7 mouse cellular contexts compared by ENCODE assay signal in the genomic region with DNA sequence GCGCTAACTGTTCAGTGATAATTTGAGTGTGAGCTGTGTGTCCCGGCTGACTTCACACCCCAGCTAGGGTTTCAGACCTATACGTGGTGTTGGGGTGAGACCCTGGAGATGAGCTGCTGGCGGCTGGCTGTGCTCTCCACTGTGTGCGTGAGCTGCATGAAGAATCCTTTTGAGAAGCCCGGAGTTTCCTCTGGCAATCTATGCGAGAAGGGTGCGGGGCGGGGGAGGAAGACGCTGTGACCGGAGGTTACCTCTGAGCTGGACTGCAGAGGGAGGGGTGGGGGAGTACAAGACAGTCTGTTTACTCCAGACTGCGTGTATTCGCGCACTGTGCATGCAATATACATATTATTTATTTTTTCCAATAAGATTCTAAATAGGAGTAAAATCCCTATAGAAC. TPM values are rescaled to one million over a fixed set of nuclear protein-coding genes. Genes with fewer than 3 reads are reported as not detected.
A peak's percentile ranks its signal among the peaks of the same experiment; 100 is the strongest.
DNase-seq lines count a peak whose midpoint lies in the region; ATAC-seq lines count a peak whose summit lies in the region.

No protein-coding gene starts in this region.

- no peak for DNase-seq in lung, postnatal 14 days
- peak; percentile 81 for DNase-seq in forebrain, embryonic 11.5 days (ENCODE audit: low spot score)
- peak; percentile 43 to 65 for DNase-seq in heart, postnatal 36 days
- peak; percentile 65 for DNase-seq in right cerebral cortex, postnatal 4 days
- no peak for DNase-seq in thymus, postnatal 4 days

- no peak overlapping the region for H3K27ac ChIP-seq in lung, embryonic 16.5 days (ENCODE audit: low read length)
- peak overlapping the region; percentile 86; the same call in 1 of the 2 replicates for H3K27ac ChIP-seq in forebrain, embryonic 11.5 days (ENCODE audit: low read depth, low read length)
- H3K27ac ChIP-seq in limb, embryonic 15.5 days: peak overlapping the region; percentile 84; the same call in 1 of the 2 replicates

- H3K9ac ChIP-seq in lung, embryonic 16.5 days (ENCODE audit: low read length): no peak overlapping the region; the same call in 1 of the 2 replicates
- peak overlapping the region; percentile 95 for H3K9ac ChIP-seq in forebrain, embryonic 11.5 days (ENCODE audit: low read length)
- peak overlapping the region; percentile 61; the same call in 1 of the 2 replicates for H3K9ac ChIP-seq in limb, embryonic 15.5 days

- H3K4me3 ChIP-seq in lung, embryonic 16.5 days (ENCODE audit: low read length): peak overlapping the region; percentile 64
- H3K4me3 ChIP-seq in forebrain, embryonic 11.5 days (ENCODE audit: low read depth, low read length): peak overlapping the region; percentile 76
- peak overlapping the region; percentile 70 for H3K4me3 ChIP-seq in limb, embryonic 15.5 days

- H3K9me3 ChIP-seq in lung, embryonic 16.5 days (ENCODE audit: control insufficient read depth, low read length): no peaks in the 10 kb centered on the region
- H3K9me3 ChIP-seq in forebrain, embryonic 11.5 days (ENCODE audit: control insufficient read depth, low read length): no peaks in the 10 kb centered on the region
- no peaks in the 10 kb centered on the region for H3K9me3 ChIP-seq in limb, embryonic 15.5 days

- ATAC-seq in lung, embryonic 16.5 days (ENCODE audit: low read depth): peak; percentile 34
- peak; percentile 77 for ATAC-seq in forebrain, embryonic 11.5 days (replicated peaks; ENCODE audit: low FRiP score)
- peak; percentile 61 for ATAC-seq in limb, embryonic 15.5 days (ENCODE audit: insufficient number of reproducible peaks, low FRiP score, low TSS enrichment, low read depth)

- peaks cover 22% of the 10 kb centered on the region for H3K27me3 ChIP-seq in lung, embryonic 16.5 days (ENCODE audit: control insufficient read depth, insufficient read depth, low read depth, low read length)
- H3K27me3 ChIP-seq in forebrain, embryonic 11.5 days (ENCODE audit: control insufficient read depth, insufficient read depth, low read length): peaks cover 4% of the 10 kb centered on the region; the same call in 1 of the 2 replicates
- peaks cover 34% of the 10 kb centered on the region for H3K27me3 ChIP-seq in limb, embryonic 15.5 days

- peaks cover 19% of the 10 kb centered on the region for H3K4me1 ChIP-seq in lung, embryonic 16.5 days (replicated peaks; ENCODE audit: control insufficient read depth, insufficient read depth, low read length)
- H3K4me1 ChIP-seq in forebrain, embryonic 11.5 days (replicated peaks; ENCODE audit: control insufficient read depth, insufficient read depth, low read length): peaks cover 29% of the 10 kb centered on the region
- H3K4me1 ChIP-seq in limb, embryonic 15.5 days: peaks cover 45% of the 10 kb centered on the region

- no peaks in the 10 kb centered on the region for H3K36me3 ChIP-seq in lung, embryonic 16.5 days (ENCODE audit: control insufficient read depth, insufficient read depth, low read length)
- no peaks in the 10 kb centered on the region for H3K36me3 ChIP-seq in forebrain, embryonic 11.5 days (ENCODE audit: control insufficient read depth, insufficient read depth, low read length)
- H3K36me3 ChIP-seq in limb, embryonic 15.5 days: no peaks in the 10 kb centered on the region

- peak overlapping the region; percentile 100 for H3K4me2 ChIP-seq in lung, embryonic 16.5 days (ENCODE audit: low read depth, low read length)
- peak overlapping the region; percentile 88 for H3K4me2 ChIP-seq in forebrain, embryonic 11.5 days (ENCODE audit: low read depth, low read length, severe bottlenecking)
- peak overlapping the region; percentile 97 for H3K4me2 ChIP-seq in limb, embryonic 15.5 days

- WGBS in lung, embryonic 16.5 days: 2% methylated on average over 14 of the region's 14 CpGs
- WGBS in forebrain, embryonic 11.5 days: 2% methylated on average over 14 of the region's 14 CpGs
- WGBS in limb, embryonic 15.5 days: 3% methylated on average over 14 of the region's 14 CpGs

- intact Hi-C loops in heart, postnatal 36 days (cut with DNase I): loop anchor here (1.0 to 10.0 kb wide), 5 partner anchors 17 to 430 kb away; no protein-coding TSS in a partner anchor

RNA-seq across cellular contexts. Expression of gene Rgma, which starts 0.6 kb away (rescaled TPM):
- polyA plus RNA-seq in lung, embryonic 16.5 days (2015; fragmentation: Nextera tagmentation; extraction: Ambion mirVana): 10.1 and 10.5 TPM in 2 replicates
- polyA plus RNA-seq in forebrain, embryonic 11.5 days (2014; fragmentation: Nextera tagmentation; extraction: Ambion mirVana): 37.0 and 40.5 TPM in 2 replicates
- total RNA-seq in heart, postnatal 36 days (2021): 10 to 100 TPM; 52.1 to 87.0 TPM
- polyA plus RNA-seq in limb, embryonic 15.5 days (2015; fragmentation: Nextera tagmentation; extraction: Ambion mirVana): 17.1 and 18.0 TPM in 2 replicates

Comparison
In these comparisons a context has a peak if more than half of its experiments do, and no peak if none do; other contexts are left out.
1. DNase-seq: peak in forebrain, embryonic 11.5 days (single experiment), heart, postnatal 36 days (2 of 2) and right cerebral cortex, postnatal 4 days (single experiment); none in lung, postnatal 14 days (single experiment) and thymus, postnatal 4 days (single experiment).
2. Peak in every context shown above with its lines, with median percentiles within 50 percentile points of each other: ATAC-seq, H3K4me2 ChIP-seq and H3K4me3 ChIP-seq.